Comparison of ENCODE assay signal across 18 mouse cellular contexts in genomic region chr15:68620417-68621214, GRCm38 (mm10).
"Had no signal": no experiment of that assay in that cellular context is flagged by ENCODE, and none has a peak within 500 bp of the region (broad histone marks: within the 10 kb centered on the region; RNA-seq: fewer than 3 reads in every experiment).

No protein-coding gene starts in this region.

- DNase-seq: kidney, adult 11 months; kidney, adult 8-10 months; kidney, postnatal 10 days; kidney, postnatal 36 days; layer of hippocampus, postnatal 36 days; liver, embryonic 13.5 days; lung, adult 2 months; lung, postnatal 14 days; right cerebral cortex, adult 18-20 months; right cerebral cortex, postnatal 14 days; right cerebral cortex, postnatal 4 days; thymus, adult 2 months; thymus, postnatal 14 days had no signal

- H3K9ac ChIP-seq: intestine, embryonic 15.5 days; kidney, embryonic 15.5 days; liver, embryonic 13.5 days had no signal

- H3K4me3 ChIP-seq: intestine, embryonic 15.5 days; kidney, embryonic 15.5 days; left cerebral cortex, adult 2 months; liver, embryonic 13.5 days had no signal

- H3K27me3 ChIP-seq: intestine, embryonic 15.5 days; kidney, embryonic 15.5 days; liver, embryonic 13.5 days had no signal

- H3K36me3 ChIP-seq: intestine, embryonic 15.5 days; kidney, embryonic 15.5 days; liver, embryonic 13.5 days had no signal

- H3K9me3 ChIP-seq: intestine, embryonic 15.5 days; kidney, embryonic 15.5 days; liver, embryonic 13.5 days had no signal

- ATAC-seq: intestine, embryonic 15.5 days had no signal

- H3K4me1 ChIP-seq: intestine, embryonic 15.5 days; kidney, embryonic 15.5 days; liver, embryonic 13.5 days had no signal

- H3K4me2 ChIP-seq: intestine, embryonic 15.5 days; kidney, embryonic 15.5 days; liver, embryonic 13.5 days had no signal

- H3K27ac ChIP-seq: intestine, embryonic 15.5 days; kidney, embryonic 15.5 days; left cerebral cortex, adult 2 months; liver, embryonic 13.5 days; macrophage; stomach, postnatal 0 days had no signal
